Mouse (Mus musculus): ENCODE results near the gene Ctsh. TPM values are rescaled to one million over a fixed set of nuclear protein-coding genes. Genes with fewer than 3 reads are reported as not detected.
A peak's percentile ranks its signal among the peaks of the same experiment; 100 is the strongest.

Gene Ctsh
- polyA plus RNA-seq, 1 experiment from 2014 or later: 69.3 TPM

- DNase-seq (ENCODE audit: low spot score) (no peak), ATAC-seq (ENCODE audit: low read depth) (no peak)
- no peak overlapping the region for H3K27ac ChIP-seq (replicated peaks; ENCODE audit: low read depth, low read length)
- peaks cover 58% of the 10 kb centered on the region for H3K36me3 ChIP-seq (ENCODE audit: control insufficient read depth, insufficient read depth, low read length)
- no peak overlapping the region for H3K4me2 ChIP-seq (ENCODE audit: low read depth, low read length)
- 0 out of 2 replicates have a peak, but pooled peaks cover 4% of the 10 kb centered on the region for H3K4me1 ChIP-seq (ENCODE audit: control insufficient read depth, insufficient read depth, low read length)
- 86% methylated on average over 1 of the region's 1 CpGs for WGBS
- H3K4me3 ChIP-seq (ENCODE audit: low read depth, low read length): no peak overlapping the region
- no peaks in the 10 kb centered on the region for H3K9me3 ChIP-seq (ENCODE audit: control insufficient read depth, low read length)
- no peak overlapping the region for H3K9ac ChIP-seq (ENCODE audit: low read depth, low read length)
- no peaks in the 10 kb centered on the region for H3K27me3 ChIP-seq (replicated peaks; ENCODE audit: control insufficient read depth, insufficient read depth, low read length)
Measured at GRCm38 (mm10) chr9:90106915-90107314, 53.0 kb downstream of the Ctsh start.

- Histone ChIP-seq H3K27me3 (replicated peaks; ENCODE audit: control insufficient read depth, insufficient read depth, low read length) (no peaks in the 10 kb centered on the region), H3K4me2 (ENCODE audit: low read depth, low read length) (no peak overlapping the region), H3K4me1 (ENCODE audit: control insufficient read depth, insufficient read depth, low read length) (peaks cover 8% of the 10 kb centered on the region), H3K27ac (replicated peaks; ENCODE audit: low read depth, low read length) (no peak overlapping the region), H3K9ac (ENCODE audit: low read depth, low read length) (no peak overlapping the region), H3K4me3 (ENCODE audit: low read depth, low read length) (no peak overlapping the region), H3K9me3 (ENCODE audit: control insufficient read depth, low read length) (no peaks in the 10 kb centered on the region), H3K36me3 (ENCODE audit: control insufficient read depth, insufficient read depth, low read length) (peaks cover 46% of the 10 kb centered on the region)
- no peak for ATAC-seq (ENCODE audit: low read depth)
- DNase-seq (ENCODE audit: low spot score): no peak
Measured at GRCm38 (mm10) chr9:90108272-90108671, 54.3 kb downstream of the Ctsh start.

- no peak overlapping the region for H3K27ac ChIP-seq (replicated peaks; ENCODE audit: low read depth, low read length)
- ATAC-seq (ENCODE audit: low read depth) (no peak), DNase-seq (ENCODE audit: low spot score) (no peak)
- H3K4me2 ChIP-seq (ENCODE audit: low read depth, low read length): no peak overlapping the region
- no peaks in the 10 kb centered on the region for H3K27me3 ChIP-seq (replicated peaks; ENCODE audit: control insufficient read depth, insufficient read depth, low read length)
- H3K9ac ChIP-seq (ENCODE audit: low read depth, low read length): no peak overlapping the region
- no peaks in the 10 kb centered on the region for H3K9me3 ChIP-seq (ENCODE audit: control insufficient read depth, low read length)
- 78% methylated on average over 6 of the region's 6 CpGs for WGBS
- H3K4me1 ChIP-seq (ENCODE audit: control insufficient read depth, insufficient read depth, low read length): peaks cover 8% of the 10 kb centered on the region
- H3K4me3 ChIP-seq (ENCODE audit: low read depth, low read length): no peak overlapping the region
- H3K36me3 ChIP-seq (ENCODE audit: control insufficient read depth, insufficient read depth, low read length): peaks cover 35% of the 10 kb centered on the region
Measured at GRCm38 (mm10) chr9:90109386-90109785, 55.4 kb downstream of the Ctsh start.

- H3K9ac ChIP-seq (ENCODE audit: low read depth, low read length): peak overlapping the region; percentile 100
- H3K27me3 ChIP-seq (replicated peaks; ENCODE audit: control insufficient read depth, insufficient read depth, low read length): no peaks in the 10 kb centered on the region
- H3K36me3 ChIP-seq (ENCODE audit: control insufficient read depth, insufficient read depth, low read length): peaks cover 13% of the 10 kb centered on the region
- ATAC-seq (ENCODE audit: low read depth) (no peak), DNase-seq (ENCODE audit: low spot score) (peak; percentile 22)
- no peaks in the 10 kb centered on the region for H3K9me3 ChIP-seq (ENCODE audit: control insufficient read depth, low read length)
- H3K4me3 ChIP-seq (ENCODE audit: low read depth, low read length): peak overlapping the region; percentile 96
- peak overlapping the region; percentile 97 for H3K4me2 ChIP-seq (ENCODE audit: low read depth, low read length)
- peak overlapping the region; percentile 100 for H3K27ac ChIP-seq (replicated peaks; ENCODE audit: low read depth, low read length)
- WGBS: 2% methylated on average over 13 of the region's 13 CpGs
- H3K4me1 ChIP-seq (ENCODE audit: control insufficient read depth, insufficient read depth, low read length): peaks cover 8% of the 10 kb centered on the region
Measured at GRCm38 (mm10) chr9:90113151-90113550, 59.2 kb downstream of the Ctsh start.

- H3K4me3 ChIP-seq (ENCODE audit: low read depth, low read length): peak overlapping the region; percentile 96
- H3K27me3 ChIP-seq (replicated peaks; ENCODE audit: control insufficient read depth, insufficient read depth, low read length): no peaks in the 10 kb centered on the region
- no peaks in the 10 kb centered on the region for H3K9me3 ChIP-seq (ENCODE audit: control insufficient read depth, low read length)
- peaks cover 8% of the 10 kb centered on the region for H3K4me1 ChIP-seq (ENCODE audit: control insufficient read depth, insufficient read depth, low read length)
- H3K9ac ChIP-seq (ENCODE audit: low read depth, low read length): peak overlapping the region; percentile 100
- peak overlapping the region; percentile 97 for H3K4me2 ChIP-seq (ENCODE audit: low read depth, low read length)
- H3K27ac ChIP-seq (replicated peaks; ENCODE audit: low read depth, low read length): peak overlapping the region; percentile 100
- H3K36me3 ChIP-seq (ENCODE audit: control insufficient read depth, insufficient read depth, low read length): peaks cover 6% of the 10 kb centered on the region
- under 1% methylated on average over 52 of the region's 82 CpGs for WGBS
- ATAC-seq (ENCODE audit: low read depth): peak; percentile 79
- peak; percentile 96 for DNase-seq (ENCODE audit: low spot score)
Measured at GRCm38 (mm10) chr9:90113651-90114566, 60.0 kb downstream of the Ctsh start.

- WGBS: 1% methylated on average over 32 of the region's 40 CpGs
- ATAC-seq (ENCODE audit: low read depth): peak; percentile 99
- DNase-seq (ENCODE audit: low spot score): peak; percentile 99
Measured at GRCm38 (mm10) chr9:90114567-90115307, 60.8 kb downstream of the Ctsh start, which contains the start of gene Morf4l1. Gene Morf4l1, minus strand, starts transcription at chr9:90114774.

GRCm38 (mm10) chr9:90115308-90115700, 61.4 kb downstream of the Ctsh start:
- Histone ChIP-seq H3K27ac (replicated peaks; ENCODE audit: low read depth, low read length) (no peak overlapping the region), H3K4me1 (ENCODE audit: control insufficient read depth, insufficient read depth, low read length) (peaks cover 8% of the 10 kb centered on the region), H3K9me3 (ENCODE audit: control insufficient read depth, low read length) (no peaks in the 10 kb centered on the region), H3K9ac (ENCODE audit: low read depth, low read length) (peak overlapping the region; percentile 69), H3K4me2 (ENCODE audit: low read depth, low read length) (peak overlapping the region; percentile 90), H3K36me3 (ENCODE audit: control insufficient read depth, insufficient read depth, low read length) (no peaks in the 10 kb centered on the region), H3K4me3 (ENCODE audit: low read depth, low read length) (peak overlapping the region; percentile 96), H3K27me3 (replicated peaks; ENCODE audit: control insufficient read depth, insufficient read depth, low read length) (no peaks in the 10 kb centered on the region)
- DNase-seq (ENCODE audit: low spot score) (no peak), ATAC-seq (ENCODE audit: low read depth) (no peak)

More at GRCm38 (mm10) chr9:90114567-90115307, 60.8 kb downstream of the Ctsh start, which contains the start of gene Morf4l1:
- Histone ChIP-seq H3K27ac (replicated peaks; ENCODE audit: low read depth, low read length) (peak within 1 kb of the TSS; percentile 100), H3K27me3 (replicated peaks; ENCODE audit: control insufficient read depth, insufficient read depth, low read length) (no peaks in the 10 kb centered on the region), H3K4me2 (ENCODE audit: low read depth, low read length) (peak within 1 kb of the TSS; percentile 97), H3K9me3 (ENCODE audit: control insufficient read depth, low read length) (no peaks in the 10 kb centered on the region), H3K36me3 (ENCODE audit: control insufficient read depth, insufficient read depth, low read length) (no peaks in the 10 kb centered on the region), H3K4me1 (ENCODE audit: control insufficient read depth, insufficient read depth, low read length) (peaks cover 8% of the 10 kb centered on the region), H3K4me3 (ENCODE audit: low read depth, low read length) (peak within 1 kb of the TSS; percentile 96), H3K9ac (ENCODE audit: low read depth, low read length) (peak within 1 kb of the TSS; percentile 100)

GRCm38 (mm10) chr9:90117234-90117633, 63.3 kb downstream of the Ctsh start:
- Histone ChIP-seq H3K4me1 (ENCODE audit: control insufficient read depth, insufficient read depth, low read length) (peaks cover 4% of the 10 kb centered on the region), H3K4me3 (ENCODE audit: low read depth, low read length) (no peak overlapping the region), H3K9ac (ENCODE audit: low read depth, low read length) (no peak overlapping the region), H3K27me3 (replicated peaks; ENCODE audit: control insufficient read depth, insufficient read depth, low read length) (no peaks in the 10 kb centered on the region), H3K27ac (replicated peaks; ENCODE audit: low read depth, low read length) (no peak overlapping the region), H3K4me2 (ENCODE audit: low read depth, low read length) (no peak overlapping the region), H3K36me3 (ENCODE audit: control insufficient read depth, insufficient read depth, low read length) (no peaks in the 10 kb centered on the region), H3K9me3 (ENCODE audit: control insufficient read depth, low read length) (no peaks in the 10 kb centered on the region)
- no peak for DNase-seq (ENCODE audit: low spot score)
- ATAC-seq (ENCODE audit: low read depth): no peak

Measured in embryonic facial prominence, embryonic 14.5 days (tissue).